Mouse (Mus musculus) gastrocnemius, postnatal 36 days (tissue): ENCODE results near the gene St13. TPM values are rescaled to one million over a fixed set of nuclear protein-coding genes. Genes with fewer than 3 reads are reported as not detected.
"Not testable (repeated sequence)": the region's sequence is repeated elsewhere in the genome, so short reads cannot be mapped to it uniquely, and the experiment has no call there.

Experiments
- DNase-seq, 2 experiments: peaks; one replicate each; pipeline ENCODE4 v3.0.0; 2022
- intact Hi-C: fragments of 180-260 bp; cut with DNase I; formaldehyde crosslinking; loops from one replicate; pipeline ENCODE4 v1.15.1; 2025
- long read RNA-seq, 2 experiments: library from polyadenylated mRNA; stranded (forward); transcript quantifications; one replicate each; pipeline ENCODE4 v2.0.0; 2021
- total RNA-seq, 2 experiments: library from RNA; stranded (reverse); gene quantifications; 2 replicates each; pipeline ENCODE4 v1.2.3; 2021

St13 gene
- total RNA-seq: 10 to 100 TPM; 79.6 to 81.0 TPM
- long read RNA-seq, experiment 1, transcript St13-205 (12 exons, 3,346 nt): major isoform, 36 of 52 reads
- long read RNA-seq, experiment 1, partial matches to known transcripts: 7 of 52 reads
- long read RNA-seq, experiment 1, other reads (novel, unspliced or antisense): 9 of 52 reads
- long read RNA-seq, experiment 2, transcript St13-205 (12 exons, 3,346 nt): major isoform, 49 of 66 reads
- long read RNA-seq, experiment 2, partial matches to known transcripts: 12 of 66 reads
- long read RNA-seq, experiment 2, other reads (novel, unspliced or antisense): 5 of 66 reads

GRCm38 (mm10) chr15:81399638-81400315 is at the start of gene St13, which contains the start of gene Xpnpep3:
Gene St13, minus strand, starts transcription at chr15:81400077.
Gene Xpnpep3, plus strand, starts transcription at chr15:81400138.
- intact Hi-C loops: no loop called here
- DNase-seq: peak; percentile 97 to 99

DNA sequence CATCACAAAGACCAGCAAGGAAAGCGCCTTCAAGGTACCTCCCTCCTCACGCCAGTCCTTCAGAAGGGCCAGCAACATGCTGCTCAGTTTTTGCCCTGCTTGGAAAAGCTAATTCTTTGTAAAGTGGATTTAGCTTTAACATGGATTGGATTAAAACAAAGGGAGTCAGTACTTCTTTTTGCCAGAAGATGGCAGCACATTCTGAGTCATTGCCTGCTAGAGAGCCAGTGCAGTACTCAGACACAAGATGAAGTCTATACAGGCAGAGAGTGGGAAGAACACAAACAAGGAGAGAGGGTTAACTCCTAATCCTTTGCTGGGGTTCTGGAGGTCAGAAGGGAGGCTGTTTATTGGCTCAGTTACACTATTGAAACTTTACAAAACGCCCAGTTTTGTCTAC is 48.6 kb upstream of the St13 start:
- intact Hi-C loops: loop anchor here (5.0 kb wide), 2 partner anchors 159 to 224 kb away; no protein-coding TSS in a partner anchor

GRCm38 (mm10) chr15:81439236-81439635 is 39.4 kb upstream of the St13 start:
- no peak for DNase-seq
- intact Hi-C loops: no loop called here

More for the DNA sequence above, 48.6 kb upstream of the St13 start:
- DNase-seq: peak in 1 of 2 experiments; percentile 7

DNA sequence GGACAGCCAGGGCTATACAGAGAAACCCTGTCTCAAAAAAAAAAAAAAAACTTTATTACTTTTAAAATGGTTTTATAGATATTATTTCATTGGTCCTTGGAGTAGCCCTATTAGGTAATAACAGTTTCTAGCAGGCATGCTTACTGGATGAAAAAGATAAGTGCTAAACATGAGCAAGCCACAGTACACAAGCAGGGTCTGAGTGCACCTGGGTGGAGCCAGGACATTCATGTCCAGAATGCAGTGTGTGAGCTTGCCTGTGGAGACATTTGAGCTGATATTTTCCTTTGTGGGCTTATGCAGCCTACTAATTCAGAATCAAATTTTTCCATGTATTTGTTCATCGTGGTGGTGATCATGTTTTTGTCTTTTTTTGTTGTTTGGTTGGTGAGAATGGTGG is 38.5 kb upstream of the St13 start:
- intact Hi-C loops: no loop called here
- no peak for DNase-seq

- no peak for DNase-seq
- intact Hi-C loops: no loop called here
Observed at GRCm38 (mm10) chr15:81431195-81431594, 31.3 kb upstream of the St13 start.

DNA sequence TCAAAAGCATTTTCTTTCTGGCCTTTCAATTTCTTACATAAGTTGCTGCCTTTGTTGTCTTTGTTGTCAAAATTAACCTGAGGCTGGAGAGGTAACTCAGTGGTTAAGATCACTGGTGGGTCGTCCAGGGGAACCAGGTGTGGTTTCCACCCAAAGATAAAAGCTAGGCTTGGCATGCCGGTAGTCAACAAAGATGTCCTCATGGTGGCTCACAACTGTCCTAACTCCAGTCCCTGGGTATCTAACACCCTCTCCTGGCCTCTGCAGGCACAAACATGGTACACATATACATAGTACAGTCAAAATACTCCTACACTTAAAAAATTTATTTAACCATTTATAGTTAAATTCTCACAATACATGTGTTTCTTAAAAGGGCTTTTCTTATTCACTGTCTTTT is 28.1 kb upstream of the St13 start:
- no peak for DNase-seq
- intact Hi-C loops: no loop called here

- no peak for DNase-seq
- intact Hi-C loops: no loop called here
Observed at GRCm38 (mm10) chr15:81425311-81425710, 25.4 kb upstream of the St13 start.

- no peak for DNase-seq
- intact Hi-C loops: no loop called here
Observed at GRCm38 (mm10) chr15:81422156-81422681, 22.3 kb upstream of the St13 start.

- no peak for DNase-seq
- intact Hi-C loops: no loop called here
Observed at GRCm38 (mm10) chr15:81421454-81421853, 21.6 kb upstream of the St13 start.

- no peak for DNase-seq
- intact Hi-C loops: no loop called here
Observed at GRCm38 (mm10) chr15:81418065-81418464, 18.2 kb upstream of the St13 start.

DNA sequence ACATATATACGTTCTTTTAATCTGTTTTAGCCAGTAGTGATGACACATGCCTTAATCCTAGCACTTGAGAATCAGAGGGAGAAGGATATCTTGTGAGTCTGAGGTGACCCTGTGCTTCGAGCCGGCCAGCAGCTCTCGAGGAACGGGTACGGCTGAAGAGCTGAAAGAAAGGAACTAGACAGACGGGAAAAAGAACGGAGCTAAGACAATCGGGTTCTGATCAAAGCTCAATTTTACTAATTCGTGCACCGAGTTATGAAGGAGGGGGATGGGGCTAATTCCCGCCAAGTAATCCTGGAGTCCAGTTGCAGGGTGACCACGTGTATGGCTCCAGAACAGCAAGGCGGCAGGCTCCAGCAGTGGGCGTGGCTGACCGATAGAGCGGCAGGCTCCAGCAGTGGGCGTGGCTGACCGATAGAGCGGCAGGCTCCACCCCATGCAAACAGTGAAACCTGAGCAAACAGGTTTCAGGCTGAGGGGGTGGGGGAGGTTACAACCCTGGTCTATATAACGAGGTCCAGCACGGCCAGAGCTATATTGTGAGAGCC is 17.0 kb upstream of the St13 start:
- intact Hi-C loops: not testable (repeated sequence)
- DNase-seq: peak; percentile 43 to 44

GRCm38 (mm10) chr15:81408199-81408598 is 8.3 kb upstream of the St13 start, which contains the start of gene Dnajb7:
Gene Dnajb7, minus strand, starts transcription at chr15:81408299.
- no peak for DNase-seq
- intact Hi-C loops: no loop called here

DNA sequence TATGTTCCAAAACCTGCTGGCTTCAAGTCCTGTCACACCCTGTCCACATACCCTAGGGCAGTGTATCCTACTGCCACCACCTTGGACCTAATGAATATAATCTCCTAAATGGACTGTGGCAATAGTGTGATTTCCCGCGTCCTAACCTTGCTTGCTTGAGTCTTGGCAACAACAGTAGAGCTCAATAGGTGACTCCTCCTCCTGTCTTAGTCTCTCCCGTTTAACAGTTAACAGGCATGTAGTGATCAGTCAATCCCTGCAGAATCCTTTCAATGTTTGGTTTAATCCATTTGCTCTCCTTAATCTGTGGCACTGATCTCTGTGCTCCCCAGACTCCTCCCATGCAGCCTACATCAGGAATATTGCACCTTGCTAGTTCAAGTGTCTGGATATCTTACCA is 5.1 kb upstream of the St13 start:
- no peak for DNase-seq
- intact Hi-C loops: no loop called here

GRCm38 (mm10) chr15:81399297-81399637 is 610 bp downstream of the St13 start:
- DNase-seq: no peak
- intact Hi-C loops: no loop called here

DNA sequence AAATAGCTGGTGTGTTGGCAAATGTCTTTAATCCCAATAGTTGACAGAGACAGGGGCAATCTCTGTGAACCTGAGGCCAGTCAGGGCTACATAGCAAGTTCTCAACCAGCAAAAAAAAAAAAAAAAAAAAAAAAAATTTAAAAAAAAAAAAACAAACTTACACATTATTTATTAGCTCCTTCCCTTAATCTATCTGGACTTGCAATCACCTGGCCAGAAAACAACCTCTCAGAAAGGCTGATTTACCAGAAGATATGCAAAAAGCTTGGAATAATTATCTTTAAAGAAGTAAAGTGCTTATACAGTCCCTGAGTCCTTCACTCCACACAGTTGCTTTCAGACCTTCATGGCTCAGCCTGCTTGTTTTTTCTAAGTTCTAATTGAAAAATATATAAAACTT is 1.7 kb downstream of the St13 start:
- intact Hi-C loops: no loop called here
- no peak for DNase-seq

DNA sequence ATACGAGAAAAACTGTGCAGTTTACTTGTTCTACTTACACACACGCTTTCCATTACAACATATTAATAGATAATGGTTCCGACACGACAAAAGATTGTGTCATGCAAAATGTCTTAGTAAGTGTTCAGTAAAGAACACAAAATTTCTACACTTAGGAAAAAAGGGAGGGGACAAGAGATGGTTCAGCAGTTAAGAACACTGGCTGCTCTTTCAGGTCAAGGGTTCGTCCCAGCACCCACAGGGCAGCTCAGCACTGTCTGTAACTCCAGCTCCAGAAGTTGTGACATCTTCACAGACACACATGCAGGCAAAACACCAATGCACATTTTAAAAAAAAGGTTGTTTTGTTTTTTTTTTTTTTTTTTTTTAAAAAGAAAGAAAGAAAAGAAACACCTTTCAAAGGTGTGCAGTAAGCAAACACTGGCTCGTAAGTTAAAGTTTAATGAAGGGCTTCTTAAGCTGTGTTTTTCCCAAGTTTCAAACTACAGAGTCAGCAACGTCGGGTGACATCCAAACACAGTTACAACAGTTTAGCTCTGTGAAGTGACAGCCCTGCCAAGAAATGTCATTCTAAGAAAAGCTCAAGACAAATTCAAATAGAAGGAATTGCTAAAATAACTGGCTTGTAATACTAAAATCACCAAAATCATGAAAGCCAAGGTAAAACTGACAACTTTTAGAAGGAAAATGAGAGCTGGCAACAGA is 5.5 kb downstream of the St13 start:
- intact Hi-C loops: no loop called here
- DNase-seq: no peak

GRCm38 (mm10) chr15:81392997-81393396 is 6.9 kb downstream of the St13 start:
- intact Hi-C loops: no loop called here
- no peak for DNase-seq

GRCm38 (mm10) chr15:81386327-81386726 is 13.6 kb downstream of the St13 start:
- intact Hi-C loops: no loop called here

DNA sequence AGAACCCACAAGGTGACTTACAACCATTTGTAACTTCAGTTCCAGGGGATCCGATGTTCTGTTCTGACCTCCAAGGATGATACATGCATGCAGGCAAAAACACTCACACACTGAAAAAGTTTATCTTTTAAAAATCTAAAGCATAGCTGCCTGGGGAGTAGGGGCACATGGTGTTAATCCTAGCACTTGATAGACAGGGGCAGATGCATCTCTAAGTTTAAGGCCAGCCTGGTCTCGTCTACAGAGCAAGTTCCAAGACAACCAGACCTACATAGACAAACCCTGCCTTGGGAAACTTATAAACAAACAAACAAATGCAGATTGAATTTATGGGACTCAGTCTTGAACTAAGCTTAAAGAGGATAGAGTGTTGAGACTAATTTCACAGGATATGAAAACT is 21.0 kb downstream of the St13 start:
- no peak for DNase-seq
- intact Hi-C loops: loop anchor here (5.0 kb wide), 1 partner anchor 268 kb away; no protein-coding TSS in a partner anchor

More at GRCm38 (mm10) chr15:81386327-81386726, 13.6 kb downstream of the St13 start:
- DNase-seq: no peak

DNA sequence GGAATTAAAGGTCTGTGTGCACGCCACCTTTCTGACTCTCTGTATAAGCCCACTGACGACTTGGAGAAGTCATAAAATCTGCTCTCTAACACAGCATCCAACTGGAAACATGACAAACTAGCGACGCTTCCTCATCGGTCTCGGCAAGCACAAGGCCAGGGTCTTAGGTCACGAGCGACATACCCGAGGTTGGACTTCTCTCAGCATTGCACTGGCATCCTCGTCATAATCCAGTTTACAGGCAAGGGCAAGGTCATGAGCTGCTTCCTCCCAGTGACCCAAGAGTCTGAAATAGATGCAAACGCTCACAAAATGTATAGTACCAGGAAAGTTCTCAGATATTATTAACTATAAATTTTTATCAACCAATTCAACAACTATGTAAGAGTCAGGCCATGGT is 25.3 kb downstream of the St13 start:
- DNase-seq: no peak
- intact Hi-C loops: loop anchor here (5.0 kb wide), 1 partner anchor 273 kb away; no protein-coding TSS in a partner anchor

- DNase-seq: no peak
- intact Hi-C loops: no loop called here
Observed at GRCm38 (mm10) chr15:81370356-81370755, 29.5 kb downstream of the St13 start.
